Mouse (Mus musculus) megakaryocyte, embryonic 14.5 days (primary cell): ENCODE data around the gene Ccdc157.

Experiments used
- FLI1 ChIP-seq: IDR thresholded peaks from 2 replicates; pipeline ENCODE4 v1.6.1; 2012; ENCODE audit warnings: low read length, inconsistent platforms, mixed read lengths
- GATA1 ChIP-seq: IDR thresholded peaks from 3 replicates; pipeline ENCODE4 v1.6.1; 2012; ENCODE audit warnings: mixed read lengths, low read length, inconsistent platforms, borderline replicate concordance

- TF ChIP-seq GATA1 (no peak), FLI1 (no peak)
Observed at GRCm38 (mm10) chr11:4158676-4159075, 1.4 kb downstream of the Ccdc157 start.
